Mouse (Mus musculus) forebrain, embryonic 13.5 days (tissue): Measurements from ENCODE around the gene Cpxm2. TPM values are rescaled to one million over a fixed set of nuclear protein-coding genes. Genes with fewer than 3 reads are reported as not detected.

ENCODE experiments used
- ATAC-seq: fragments of 200-750 bp; cut with Nextera tagmentation; 2 replicates; pipeline ENCODE4 v1.8.0; 2017
- H3K27ac ChIP-seq: fragments of 300-500 bp; sonication (generic); 2 replicates; pipeline ENCODE4 v1.5.1; 2015; ENCODE audit warnings: inconsistent platforms, mild to moderate bottlenecking, moderate library complexity
- H3K27me3 ChIP-seq: fragments of 300-500 bp; sonication (generic); 2 replicates; pipeline ENCODE4 v1.6.1; 2015; ENCODE audit warnings: mild to moderate bottlenecking, inconsistent platforms
- H3K36me3 ChIP-seq: fragments of 300-500 bp; sonication (generic); 2 replicates; pipeline ENCODE4 v1.6.1; 2015; ENCODE audit warnings: mild to moderate bottlenecking, inconsistent platforms; ENCODE audit not compliant: poor library complexity, severe bottlenecking
- H3K4me1 ChIP-seq: fragments of 300-500 bp; sonication (generic); 2 replicates; pipeline ENCODE4 v1.6.1; 2015; ENCODE audit warnings: inconsistent platforms
- H3K4me2 ChIP-seq: fragments of 300-500 bp; sonication (generic); 2 replicates; pipeline ENCODE4 v1.6.1; 2015; ENCODE audit warnings: inconsistent platforms, mild to moderate bottlenecking, moderate library complexity
- H3K4me3 ChIP-seq: fragments of 300-500 bp; sonication (generic); 2 replicates; pipeline ENCODE4 v1.5.1; 2015; ENCODE audit warnings: mild to moderate bottlenecking, inconsistent platforms
- H3K9ac ChIP-seq: fragments of 300-500 bp; sonication (generic); 2 replicates; pipeline ENCODE4 v1.6.1; 2015; ENCODE audit warnings: mild to moderate bottlenecking, inconsistent platforms
- H3K9me3 ChIP-seq: fragments of 300-500 bp; sonication (generic); replicated peaks from 2 replicates; pipeline ENCODE4 v1.6.1; 2016; ENCODE audit warnings: inconsistent platforms
- WGBS: fragments of 180-500 bp; shearing (Covaris S2); methylation state at CpG from one replicate; pipeline ENCODE4 v1.1.7; 2015; 5-methylcytosine and 5-hydroxymethylcytosine counted together
- polyA plus RNA-seq: library from polyadenylated mRNA; unstranded; fragments of >200 nt; fragmentation: Nextera tagmentation; extraction: Ambion mirVana; gene quantifications from 2 replicates; pipeline ENCODE4 v1.2.1, GENCODE M21; 2015

Cpxm2 gene
- polyA plus RNA-seq, 1 experiment from 2014 or later = 0.65 TPM

DNA sequence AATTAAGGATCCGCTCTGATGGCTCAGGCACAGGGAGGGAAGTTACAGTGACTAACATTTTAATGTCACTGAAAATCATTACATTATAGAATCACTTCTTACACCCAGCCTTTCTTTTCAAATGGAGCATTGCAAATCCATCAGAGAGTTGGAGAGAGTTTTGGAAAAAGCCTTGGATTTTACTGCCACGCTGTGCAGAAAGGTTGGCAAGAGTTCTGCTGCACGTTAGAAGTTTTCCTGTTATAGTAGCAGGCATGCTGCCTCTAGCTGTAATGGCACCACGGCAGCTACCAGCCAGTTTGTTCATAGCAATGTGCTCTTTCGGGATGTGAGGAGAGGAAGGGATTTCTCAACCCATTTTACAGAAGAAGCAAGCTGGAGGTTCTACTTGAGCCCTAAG is 20.2 kb upstream of the Cpxm2 start:
- H3K4me3 ChIP-seq = no peak overlapping the region
- ATAC-seq = no peak
- no peak overlapping the region for H3K4me2 ChIP-seq
- H3K4me1 ChIP-seq = peaks cover 7% of the 10 kb centered on the region
- H3K9ac ChIP-seq = no peak overlapping the region
- no peaks in the 10 kb centered on the region; the same call in 1 of the 2 replicates for H3K27me3 ChIP-seq
- no peaks in the 10 kb centered on the region; the same call in 1 of the 2 replicates for H3K9me3 ChIP-seq
- WGBS = 83% methylated on average over 5 of the region's 5 CpGs
- H3K27ac ChIP-seq = no peak overlapping the region
- H3K36me3 ChIP-seq = no peaks in the 10 kb centered on the region

DNA sequence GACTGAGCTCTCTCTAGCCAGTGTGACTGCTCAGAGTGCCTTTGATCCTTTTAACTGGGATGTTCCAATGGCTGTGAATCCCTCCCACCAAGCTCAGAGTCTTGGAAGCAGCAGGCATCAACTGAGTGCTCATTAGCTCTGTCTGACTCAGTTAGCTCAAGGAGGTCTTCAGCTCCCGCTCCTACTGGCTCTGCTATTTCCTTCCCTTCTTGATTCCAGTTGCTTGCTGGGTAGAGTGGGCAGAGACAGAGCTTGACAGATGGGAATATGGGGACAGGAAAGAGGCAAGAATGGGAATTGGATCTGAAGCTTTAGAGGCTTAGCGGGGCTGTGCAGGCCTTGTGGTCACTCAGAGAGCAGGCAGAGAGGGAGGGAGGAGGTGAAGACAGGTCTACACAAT is 19.8 kb upstream of the Cpxm2 start:
- 76% methylated on average over 2 of the region's 2 CpGs for WGBS
- Histone ChIP-seq H3K27me3 (no peaks in the 10 kb centered on the region; the same call in 1 of the 2 replicates), H3K4me3 (no peak overlapping the region), H3K9me3 (no peaks in the 10 kb centered on the region; the same call in 1 of the 2 replicates), H3K36me3 (no peaks in the 10 kb centered on the region), H3K4me2 (no peak overlapping the region), H3K4me1 (peaks cover 12% of the 10 kb centered on the region), H3K27ac (no peak overlapping the region), H3K9ac (no peak overlapping the region)
- no peak for ATAC-seq

- H3K27me3 ChIP-seq = no peaks in the 10 kb centered on the region
- no peak overlapping the region for H3K9ac ChIP-seq
- no peak overlapping the region for H3K27ac ChIP-seq
- H3K4me3 ChIP-seq = no peak overlapping the region
- H3K9me3 ChIP-seq = no peaks in the 10 kb centered on the region; the same call in 1 of the 2 replicates
- H3K4me1 ChIP-seq = peaks cover 13% of the 10 kb centered on the region
- ATAC-seq = no peak
- 48% methylated on average over 5 of the region's 5 CpGs for WGBS
- no peak overlapping the region for H3K4me2 ChIP-seq
- no peaks in the 10 kb centered on the region for H3K36me3 ChIP-seq
Measured at GRCm38 (mm10) chr7:132172220-132172619, 17.7 kb upstream of the Cpxm2 start.

- Histone ChIP-seq H3K4me1 (peaks cover 13% of the 10 kb centered on the region), H3K36me3 (no peaks in the 10 kb centered on the region), H3K9ac (no peak overlapping the region), H3K9me3 (no peaks in the 10 kb centered on the region; the same call in 1 of the 2 replicates), H3K27me3 (no peaks in the 10 kb centered on the region), H3K27ac (no peak overlapping the region), H3K4me3 (no peak overlapping the region), H3K4me2 (no peak overlapping the region)
- WGBS = 81% methylated on average over 5 of the region's 5 CpGs
- no peak for ATAC-seq
Measured at GRCm38 (mm10) chr7:132171716-132172115, 17.2 kb upstream of the Cpxm2 start.

DNA sequence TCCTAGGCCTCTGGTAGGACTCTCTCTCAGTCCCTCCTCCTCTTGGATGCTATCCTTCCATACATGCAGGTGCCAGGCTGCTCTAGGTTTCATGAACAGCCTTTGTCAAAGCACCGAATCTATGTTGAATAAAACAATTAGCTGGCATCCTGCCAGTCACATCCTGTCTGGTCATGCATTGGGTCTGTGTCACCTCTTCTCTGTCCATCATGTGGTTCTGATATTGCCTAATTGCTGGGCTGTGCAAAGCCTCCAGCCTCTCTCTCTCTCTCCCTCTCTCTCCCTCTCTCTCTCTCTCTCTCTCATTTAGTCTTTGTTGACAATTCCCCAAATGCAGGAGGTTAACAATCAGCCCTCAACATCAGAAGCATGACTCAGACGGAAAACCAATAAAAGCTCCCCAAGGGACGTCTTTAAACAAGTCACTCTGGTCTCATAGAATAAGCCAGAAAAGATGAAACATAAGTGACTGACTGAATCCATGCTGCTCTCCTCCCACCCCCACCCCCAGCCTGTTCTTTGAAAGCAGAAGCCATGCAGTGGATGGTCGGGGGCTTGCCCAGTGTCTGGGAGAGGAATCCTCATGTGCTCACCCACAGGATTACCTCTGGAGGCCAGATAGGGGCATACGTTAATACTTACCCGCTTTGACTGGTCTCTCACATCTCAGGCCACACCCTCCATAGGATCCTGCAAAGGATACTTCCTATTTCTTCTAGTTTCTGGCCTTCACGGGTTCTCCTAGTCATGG is 15.1 kb upstream of the Cpxm2 start:
- ATAC-seq = peak; percentile 15; the same call in 1 of the 2 replicates

GRCm38 (mm10) chr7:132167239-132167638 is 12.7 kb upstream of the Cpxm2 start:
- Histone ChIP-seq H3K4me1 (peaks cover 13% of the 10 kb centered on the region), H3K36me3 (no peaks in the 10 kb centered on the region), H3K4me2 (no peak overlapping the region), H3K9ac (no peak overlapping the region), H3K9me3 (no peaks in the 10 kb centered on the region; the same call in 1 of the 2 replicates), H3K27ac (no peak overlapping the region), H3K27me3 (no peaks in the 10 kb centered on the region), H3K4me3 (no peak overlapping the region)
- ATAC-seq = peak; percentile 88
- 48% methylated on average over 4 of the region's 4 CpGs for WGBS

More for the DNA sequence above, 15.1 kb upstream of the Cpxm2 start:
- Histone ChIP-seq H3K9ac (no peak overlapping the region), H3K4me2 (no peak overlapping the region), H3K4me1 (peaks cover 13% of the 10 kb centered on the region), H3K9me3 (no peaks in the 10 kb centered on the region; the same call in 1 of the 2 replicates), H3K27me3 (no peaks in the 10 kb centered on the region), H3K27ac (no peak overlapping the region), H3K4me3 (no peak overlapping the region), H3K36me3 (no peaks in the 10 kb centered on the region)
- 50% methylated on average over 7 of the region's 7 CpGs for WGBS

- 59% methylated on average over 3 of the region's 3 CpGs for WGBS
- Histone ChIP-seq H3K4me1 (0 out of 2 replicates have a peak, but pooled peaks cover 8% of the 10 kb centered on the region), H3K9me3 (no peaks in the 10 kb centered on the region), H3K27ac (no peak overlapping the region), H3K27me3 (no peaks in the 10 kb centered on the region), H3K36me3 (no peaks in the 10 kb centered on the region), H3K9ac (no peak overlapping the region), H3K4me3 (no peak overlapping the region), H3K4me2 (no peak overlapping the region)
- no peak; the same call in 1 of the 2 replicates for ATAC-seq
Measured at GRCm38 (mm10) chr7:132162254-132162653, 7.7 kb upstream of the Cpxm2 start.

GRCm38 (mm10) chr7:132158321-132159025 is 3.9 kb upstream of the Cpxm2 start:
- WGBS = 64% methylated on average over 9 of the region's 9 CpGs
- no peaks in the 10 kb centered on the region for H3K36me3 ChIP-seq
- H3K4me1 ChIP-seq = peaks cover 30% of the 10 kb centered on the region
- ATAC-seq = peak; percentile 54
- H3K4me2 ChIP-seq = no peak overlapping the region
- H3K4me3 ChIP-seq = no peak overlapping the region
- no peaks in the 10 kb centered on the region for H3K9me3 ChIP-seq
- no peak overlapping the region for H3K9ac ChIP-seq
- H3K27ac ChIP-seq = peak overlapping the region; percentile 73
- H3K27me3 ChIP-seq = peaks cover 25% of the 10 kb centered on the region

GRCm38 (mm10) chr7:132153725-132154147 is 803 bp downstream of the Cpxm2 start:
- no peaks in the 10 kb centered on the region for H3K36me3 ChIP-seq
- H3K4me2 ChIP-seq = peak overlapping the region; percentile 74
- peak; percentile 48; the same call in 1 of the 2 replicates for ATAC-seq
- H3K9me3 ChIP-seq = no peaks in the 10 kb centered on the region
- 21% methylated on average over 6 of the region's 6 CpGs for WGBS
- H3K27ac ChIP-seq = no peak overlapping the region
- peaks cover 40% of the 10 kb centered on the region for H3K27me3 ChIP-seq
- peaks cover 27% of the 10 kb centered on the region for H3K4me1 ChIP-seq
- H3K9ac ChIP-seq = no peak overlapping the region
- H3K4me3 ChIP-seq = 0 out of 2 replicates have a peak overlapping the region, but pooled peaks have one; percentile 40

DNA sequence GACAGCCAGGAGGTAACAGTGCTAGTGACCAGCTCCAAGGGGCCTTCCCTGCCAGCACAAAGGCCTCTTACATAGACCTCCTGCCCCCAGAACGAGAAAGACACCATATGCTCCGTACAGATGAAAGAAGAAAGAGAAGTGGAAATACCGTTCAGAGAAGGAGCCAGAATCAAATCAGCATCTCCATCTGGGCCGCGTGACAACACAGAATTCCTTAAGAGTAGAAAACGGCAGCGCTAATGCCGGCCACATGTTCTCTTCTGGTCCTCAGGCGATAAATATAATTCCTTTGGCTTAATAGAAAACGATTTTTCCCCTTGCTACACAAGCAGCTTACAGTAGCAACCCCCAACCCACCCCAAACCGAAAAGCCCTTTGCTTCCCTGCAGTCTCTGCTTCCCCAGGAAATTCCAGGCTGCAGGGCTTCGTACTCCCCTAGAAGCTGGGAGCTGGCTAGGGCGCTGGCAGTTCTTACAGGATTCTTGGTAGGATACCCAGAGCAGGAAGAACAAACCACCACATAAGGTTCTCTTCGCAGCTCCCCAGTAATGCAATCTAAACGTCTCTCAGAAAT is 9.2 kb downstream of the Cpxm2 start:
- no peak overlapping the region for H3K9ac ChIP-seq
- H3K9me3 ChIP-seq = no peaks in the 10 kb centered on the region
- ATAC-seq = no peak
- H3K4me2 ChIP-seq = no peak overlapping the region
- 78% methylated on average over 15 of the region's 15 CpGs for WGBS
- no peaks in the 10 kb centered on the region for H3K4me1 ChIP-seq
- H3K36me3 ChIP-seq = no peaks in the 10 kb centered on the region
- 0 out of 2 replicates have a peak, but pooled peaks cover 2% of the 10 kb centered on the region for H3K27me3 ChIP-seq
- H3K4me3 ChIP-seq = no peak overlapping the region
- H3K27ac ChIP-seq = no peak overlapping the region

DNA sequence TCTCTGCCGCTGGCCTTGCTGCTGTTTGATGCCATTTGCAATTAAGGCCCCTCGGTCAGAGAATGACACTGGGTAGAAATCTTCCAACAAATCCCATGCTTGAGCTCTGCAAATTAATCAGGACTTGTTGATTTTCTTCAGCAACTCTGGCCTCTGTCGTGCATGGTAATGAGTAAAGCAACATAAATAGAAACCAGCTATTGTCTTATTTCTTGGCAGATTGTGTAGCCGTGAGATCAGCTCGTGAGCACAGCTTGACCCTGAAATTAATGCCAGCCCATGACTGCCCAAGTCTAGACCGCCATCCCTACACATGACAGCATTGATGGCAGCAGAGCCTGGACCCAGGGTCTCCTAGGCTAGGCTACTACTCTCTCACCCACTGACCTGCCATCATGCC is 25.9 kb downstream of the Cpxm2 start:
- no peaks in the 10 kb centered on the region for H3K27me3 ChIP-seq
- no peak overlapping the region for H3K4me3 ChIP-seq
- ATAC-seq = no peak
- no peak overlapping the region for H3K4me2 ChIP-seq
- WGBS = 45% methylated on average over 6 of the region's 6 CpGs
- H3K4me1 ChIP-seq = peaks cover 13% of the 10 kb centered on the region
- no peaks in the 10 kb centered on the region for H3K36me3 ChIP-seq
- H3K9ac ChIP-seq = no peak overlapping the region
- peaks cover 4% of the 10 kb centered on the region; the same call in 1 of the 2 replicates for H3K9me3 ChIP-seq
- no peak overlapping the region for H3K27ac ChIP-seq

DNA sequence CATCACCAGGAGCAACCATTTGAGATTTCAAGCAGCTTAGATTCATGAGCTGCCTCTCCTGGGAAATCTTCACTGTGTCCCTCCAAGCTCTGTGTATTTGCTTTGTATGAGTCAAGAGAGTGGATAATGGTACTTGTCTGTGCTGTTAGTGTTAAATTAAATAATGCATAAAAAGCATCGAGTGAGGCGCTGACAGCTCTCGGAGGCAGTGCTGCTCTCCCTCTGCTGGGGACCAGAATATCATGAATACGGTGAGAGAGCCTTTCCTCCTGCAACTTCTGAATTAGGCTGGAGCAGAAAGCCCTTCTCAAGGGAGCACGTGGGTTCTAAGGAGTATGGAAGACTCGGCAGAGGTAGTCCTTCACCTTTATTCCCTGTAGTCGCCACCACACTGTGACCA is 29.6 kb downstream of the Cpxm2 start:
- H3K9me3 ChIP-seq = no peaks in the 10 kb centered on the region
- no peak overlapping the region for H3K4me3 ChIP-seq
- no peak for ATAC-seq
- no peaks in the 10 kb centered on the region for H3K36me3 ChIP-seq
- peaks cover 13% of the 10 kb centered on the region for H3K4me1 ChIP-seq
- H3K4me2 ChIP-seq = no peak overlapping the region
- H3K27ac ChIP-seq = no peak overlapping the region
- H3K9ac ChIP-seq = no peak overlapping the region
- WGBS = 77% methylated on average over 7 of the region's 7 CpGs
- 0 out of 2 replicates have a peak, but pooled peaks cover 4% of the 10 kb centered on the region for H3K27me3 ChIP-seq
